Comparison of ENCODE assay signal across 12 mouse cellular contexts in the genomic region with DNA sequence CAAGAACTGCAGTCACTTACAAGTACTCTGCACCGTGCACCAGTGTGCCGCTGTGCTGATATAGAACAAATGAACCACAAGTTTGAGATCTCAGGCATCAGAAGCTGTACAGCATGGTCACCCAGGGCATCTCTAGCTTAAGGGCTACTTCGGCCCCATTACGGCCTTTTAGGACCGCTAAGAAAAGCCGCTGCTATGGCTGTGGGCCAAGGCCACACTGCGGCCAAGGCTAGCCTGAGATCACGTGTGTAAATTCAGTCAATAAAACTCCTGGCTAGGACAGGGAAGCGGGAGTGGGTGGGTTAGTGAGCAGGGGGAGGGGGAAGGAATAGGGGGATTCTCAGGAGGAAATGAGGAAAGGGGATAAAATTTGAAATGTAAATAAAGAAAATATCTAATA. TPM values are rescaled to one million over a fixed set of nuclear protein-coding genes. Genes with fewer than 3 reads are reported as not detected.
A peak's percentile ranks its signal among the peaks of the same experiment; 100 is the strongest.
DNase-seq lines count a peak whose midpoint lies in the region; ATAC-seq lines count a peak whose summit lies in the region.
"Had no signal": no experiment of that assay in that cellular context is flagged by ENCODE, and none has a peak within 500 bp of the region (broad histone marks: within the 10 kb centered on the region; RNA-seq: fewer than 3 reads in every experiment).

No protein-coding gene starts in this region.

- H3K4me3 ChIP-seq in heart, embryonic 11.5 days (ENCODE audit: low read depth, low read length) = no peak overlapping the region
- H3K4me3 ChIP-seq: hindbrain, embryonic 13.5 days; midbrain, embryonic 12.5 days had no signal

- ATAC-seq in heart, embryonic 11.5 days (replicated peaks; ENCODE audit: insufficient number of reproducible peaks, low FRiP score, low TSS enrichment) = no peak
- ATAC-seq in megakaryocyte progenitor cell, adult 5-6 weeks (replicated peaks; ENCODE audit: poor library complexity) = no peak

- no peaks in the 10 kb centered on the region for H3K27me3 ChIP-seq in heart, embryonic 11.5 days (ENCODE audit: control insufficient read depth, insufficient read depth, low read length)
- H3K27me3 ChIP-seq: hindbrain, embryonic 13.5 days; midbrain, embryonic 12.5 days had no signal

- H3K9me3 ChIP-seq in heart, embryonic 11.5 days (replicated peaks; ENCODE audit: control insufficient read depth, low read length) = no peaks in the 10 kb centered on the region
- H3K9me3 ChIP-seq: hindbrain, embryonic 13.5 days; midbrain, embryonic 12.5 days had no signal

- peak; percentile 77 for DNase-seq in heart, adult 11 months
- DNase-seq in right cerebral cortex, postnatal 10 days (ENCODE audit: low spot score in 2 of 2) = peak; percentile 31 to 41
- no peak for DNase-seq in right cerebral cortex, adult 2 months (ENCODE audit: low spot score in 2 of 2)
- peak; percentile 30 for DNase-seq in kidney, adult 18-20 months
- no peak for DNase-seq in embryo, embryonic 9.5 days (ENCODE audit: extremely low spot score)
- DNase-seq in Muller cell, postnatal 12 days (ENCODE audit: inconsistent ontology term) = no peak

- H3K4me1 ChIP-seq in heart, embryonic 11.5 days (ENCODE audit: control insufficient read depth, insufficient read depth, low read length) = no peaks in the 10 kb centered on the region
- H3K4me1 ChIP-seq: hindbrain, embryonic 13.5 days; midbrain, embryonic 12.5 days had no signal

- WGBS in heart, embryonic 11.5 days (ENCODE audit: insufficient replicate concordance) = 76% methylated on average over 9 of the region's 9 CpGs

- H3K36me3 ChIP-seq in heart, embryonic 11.5 days (ENCODE audit: control insufficient read depth, insufficient read depth, low read length) = no peaks in the 10 kb centered on the region
- H3K36me3 ChIP-seq: hindbrain, embryonic 13.5 days; midbrain, embryonic 12.5 days had no signal

- no peak overlapping the region for H3K27ac ChIP-seq in heart, embryonic 11.5 days (ENCODE audit: low read depth, low read length)
- H3K27ac ChIP-seq: hindbrain, embryonic 13.5 days; midbrain, embryonic 12.5 days had no signal

- no peak overlapping the region for H3K9ac ChIP-seq in heart, embryonic 11.5 days (ENCODE audit: low read depth, low read length)
- H3K9ac ChIP-seq: hindbrain, embryonic 13.5 days; midbrain, embryonic 12.5 days had no signal

- H3K4me2 ChIP-seq in heart, embryonic 11.5 days = no peak overlapping the region
- H3K4me2 ChIP-seq: hindbrain, embryonic 13.5 days; midbrain, embryonic 12.5 days had no signal

RNA-seq across cellular contexts. Expression of a gene that starts 50.9 kb away (rescaled TPM):
- not detected in 2 replicates for polyA plus RNA-seq in heart, embryonic 11.5 days (2014; fragmentation: Nextera tagmentation; extraction: Ambion mirVana)
- total RNA-seq in megakaryocyte progenitor cell, adult 5-6 weeks (2015) = not detected in 2 replicates
- total RNA-seq in megakaryocyte progenitor cell, adult 5-6 weeks (2017) = not detected in 2 replicates

RNA-seq across cellular contexts. Expression of a gene that starts 51.9 kb away (rescaled TPM):
- not detected in 2 replicates for polyA plus RNA-seq in heart, embryonic 11.5 days (2014; fragmentation: Nextera tagmentation; extraction: Ambion mirVana)
- 3.5 TPM in 2 replicates for total RNA-seq in megakaryocyte progenitor cell, adult 5-6 weeks (2015)
- 1.1 TPM in 2 replicates for total RNA-seq in megakaryocyte progenitor cell, adult 5-6 weeks (2017)
- total RNA-seq: left cerebral cortex, postnatal 25 days had no signal
- polyA plus RNA-seq: cortical plate, adult 2 months; hindbrain, embryonic 13.5 days; midbrain, embryonic 12.5 days had no signal

Comparison
In these comparisons a context has a peak if more than half of its experiments do, and no peak if none do; other contexts are left out.
1. DNase-seq: peak in heart, adult 11 months (single experiment), right cerebral cortex, postnatal 10 days (2 of 2) and kidney, adult 18-20 months (single experiment); none in right cerebral cortex, adult 2 months (0 of 2), embryo, embryonic 9.5 days (single experiment) and Muller cell, postnatal 12 days (single experiment).